Mouse (Mus musculus) Patski (cell line): ENCODE measurements around the gene Engase. TPM values are rescaled to one million over a fixed set of nuclear protein-coding genes. Genes with fewer than 3 reads are reported as not detected.

ENCODE experiments used
- ATAC-seq: fragments of 100-300 bp; one replicate; pipeline ENCODE4 v1.8.0; 2021
- CTCF ChIA-PET: fragments of 350-600 bp; sonication (Branson Sonifier 250); formaldehyde crosslinking; loops from one replicate; lab custom pipeline; 2022; ENCODE audit warnings: inconsistent platforms; lab: Charles Lee
- POLR2A ChIA-PET: fragments of 350-600 bp; sonication (Branson Sonifier 250); formaldehyde crosslinking; loops from one replicate; lab custom pipeline; 2022; ENCODE audit warnings: antibody characterized with exemption, inconsistent platforms; lab: Charles Lee
- DNase-seq: peaks from one replicate; pipeline ENCODE4 v3.0.0-alpha.2; 2011; ENCODE audit warnings: low read depth, low spot score
- H3K27me3 ChIP-seq: fragments of 371-371 bp; one replicate; pipeline ENCODE4 v1.5.1; 2021
- CTCF ChIP-seq: fragments of 100-300 bp; IDR thresholded peaks from one replicate; pipeline ENCODE4 v1.5.1; 2021
- in situ Hi-C: fragments of 300-500 bp; cut with MboI; formaldehyde crosslinking; loops from 3 replicates; pipeline ENCODE4 v1.11.1; 2018; ENCODE audit warnings: low pct_unique_long_range_greater_than_20kb, mixed read lengths
- polyA plus RNA-seq: library from polyadenylated mRNA; unstranded; gene quantifications from one replicate; pipeline ENCODE4 v1.2.3, GENCODE M21; 2021

The Engase gene
- polyA plus RNA-seq, 1 experiment from 2014 or later: 4.7 TPM

- H3K27me3 ChIP-seq: peaks cover 39% of the 10 kb centered on the region
- ChIA-PET POLR2A (no interaction called here), CTCF (no interaction called here)
- in situ Hi-C loops: no loop called here
- TF ChIP-seq CTCF: no peak
- ATAC-seq (no peak), DNase-seq (no peak)
Measured at GRCm38 (mm10) chr11:118503418-118504179, 27.0 kb downstream of the Engase start.

GRCm38 (mm10) chr11:118504180-118504454 lies 27.5 kb downstream of the Engase start:
- CTCF ChIA-PET: no interaction called here
- peaks cover 39% of the 10 kb centered on the region for H3K27me3 ChIP-seq
- POLR2A ChIA-PET: no interaction called here
- TF ChIP-seq CTCF: no peak
- no peak for ATAC-seq
- no peak for DNase-seq
- in situ Hi-C loops: no loop called here

- ATAC-seq: no peak
- POLR2A ChIA-PET: no interaction called here
- CTCF ChIA-PET: interaction anchor here (0.9 to 1.6 kb wide), 4 partner anchors 12 to 61 kb away, joined by 4 to 5 read pairs (median 4); no protein-coding TSS in a partner anchor
- TF ChIP-seq CTCF: no peak
- in situ Hi-C loops: no loop called here
- no peak for DNase-seq
- peaks cover 39% of the 10 kb centered on the region for H3K27me3 ChIP-seq
Measured at GRCm38 (mm10) chr11:118507095-118507494, 30.5 kb downstream of the Engase start.

- ChIA-PET POLR2A (interaction anchor here (0.7 kb wide), 1 partner anchor 15 kb away, joined by 3 read pairs; no protein-coding TSS in a partner anchor), CTCF (interaction anchor here (0.7 to 1.6 kb wide), 8 partner anchors 10 to 62 kb away, joined by 3 to 5 read pairs (median 4); no protein-coding TSS in a partner anchor)
- in situ Hi-C loops: no loop called here
- no peak for TF ChIP-seq CTCF
- no peak for DNase-seq
- ATAC-seq: no peak
- peaks cover 39% of the 10 kb centered on the region for H3K27me3 ChIP-seq
Measured at GRCm38 (mm10) chr11:118507904-118508303, 31.3 kb downstream of the Engase start.

GRCm38 (mm10) chr11:118508341-118508740 lies 31.7 kb downstream of the Engase start:
- DNase-seq (no peak), ATAC-seq (no peak)
- TF ChIP-seq CTCF: no peak
- CTCF ChIA-PET: interaction anchor here (0.7 to 1.6 kb wide), 5 partner anchors 10 to 34 kb away, joined by 3 to 5 read pairs (median 4); no protein-coding TSS in a partner anchor
- POLR2A ChIA-PET: no interaction called here
- H3K27me3 ChIP-seq: peaks cover 39% of the 10 kb centered on the region
- in situ Hi-C loops: no loop called here

GRCm38 (mm10) chr11:118511851-118512250 lies 35.2 kb downstream of the Engase start:
- ChIA-PET POLR2A (no interaction called here), CTCF (interaction anchor here (1.5 to 2.5 kb wide), 2 partner anchors 9 to 227 kb away, joined by 3 to 6 read pairs; no protein-coding TSS in a partner anchor)
- TF ChIP-seq CTCF: no peak
- in situ Hi-C loops: no loop called here
- DNase-seq (no peak), ATAC-seq (no peak)
- H3K27me3 ChIP-seq: peaks cover 8% of the 10 kb centered on the region

- ATAC-seq (no peak), DNase-seq (no peak)
- H3K27me3 ChIP-seq: peaks cover 3% of the 10 kb centered on the region
- in situ Hi-C loops: no loop called here
- ChIA-PET POLR2A (no interaction called here), CTCF (interaction anchor here (1.5 to 2.5 kb wide), 2 partner anchors 9 to 227 kb away, joined by 3 to 6 read pairs; no protein-coding TSS in a partner anchor)
- TF ChIP-seq CTCF: no peak
Measured at GRCm38 (mm10) chr11:118512257-118512910, 35.8 kb downstream of the Engase start.

GRCm38 (mm10) chr11:118517924-118518323 lies 41.3 kb downstream of the Engase start:
- ATAC-seq: no peak
- POLR2A ChIA-PET: no interaction called here

GRCm38 (mm10) chr11:118518743-118519142 lies 42.1 kb downstream of the Engase start:
- DNase-seq: no peak
- ChIA-PET POLR2A (no interaction called here), CTCF (no interaction called here)
- TF ChIP-seq CTCF: no peak
- no peak for ATAC-seq
- H3K27me3 ChIP-seq: no peaks in the 10 kb centered on the region
- in situ Hi-C loops: no loop called here

More at GRCm38 (mm10) chr11:118517924-118518323, 41.3 kb downstream of the Engase start:
- no peak for DNase-seq
- CTCF ChIA-PET: no interaction called here
- H3K27me3 ChIP-seq: no peaks in the 10 kb centered on the region
- TF ChIP-seq CTCF: no peak
- in situ Hi-C loops: no loop called here

GRCm38 (mm10) chr11:118520251-118520650 lies 43.6 kb downstream of the Engase start:
- no peak for TF ChIP-seq CTCF
- no peak for ATAC-seq
- POLR2A ChIA-PET: no interaction called here
- CTCF ChIA-PET: no interaction called here
- in situ Hi-C loops: no loop called here
- H3K27me3 ChIP-seq: no peaks in the 10 kb centered on the region
- no peak for DNase-seq

GRCm38 (mm10) chr11:118520932-118521331 lies 44.3 kb downstream of the Engase start:
- ATAC-seq: no peak
- no peak for TF ChIP-seq CTCF
- ChIA-PET CTCF (interaction anchor here (1.4 kb wide), 1 partner anchor 10 kb away, joined by 6 read pairs; no protein-coding TSS in a partner anchor), POLR2A (no interaction called here)
- DNase-seq: no peak
- in situ Hi-C loops: no loop called here
- no peaks in the 10 kb centered on the region for H3K27me3 ChIP-seq
